Mouse (Mus musculus) adrenal gland (tissue): ENCODE data around the gene Tmprss7.

Experiments used
- intact Hi-C: fragments of 180-260 bp; cut with DNase I; formaldehyde crosslinking; loops from one replicate; pipeline ENCODE4 v1.15.1; 2025

Tmprss7 gene

DNA sequence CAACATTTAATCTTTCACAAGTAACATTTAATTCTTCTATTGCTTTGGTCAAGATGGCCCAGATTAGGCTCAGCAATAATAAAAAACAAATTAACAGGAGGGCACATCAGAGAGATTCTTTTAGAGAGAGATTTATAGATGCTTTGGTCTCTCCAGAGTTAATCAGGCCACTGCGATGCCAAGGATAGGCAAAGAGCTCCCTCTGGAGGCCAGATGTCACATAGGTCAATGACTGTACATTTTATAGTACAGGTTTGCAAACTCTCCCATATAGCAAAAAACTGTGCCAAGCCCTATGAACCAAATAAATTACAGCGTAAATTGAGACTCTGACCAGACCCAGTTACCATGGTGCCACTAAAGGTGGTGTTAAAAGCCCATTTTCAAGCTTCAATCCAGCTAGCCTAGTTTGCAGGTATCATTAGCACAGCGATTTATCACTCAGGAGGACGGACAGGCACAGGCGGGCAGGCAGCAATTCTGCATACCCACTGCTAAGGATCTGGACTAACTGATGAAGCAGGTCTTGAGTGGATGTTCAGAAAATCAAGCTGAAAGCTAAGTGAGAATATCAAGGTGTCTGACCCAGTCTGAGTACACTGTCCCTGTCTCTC is 63.0 kb downstream of the Tmprss7 start:
- intact Hi-C loops: loop anchor here (2.0 to 5.0 kb wide), 2 partner anchors 48 to 438 kb away; no protein-coding TSS in a partner anchor

DNA sequence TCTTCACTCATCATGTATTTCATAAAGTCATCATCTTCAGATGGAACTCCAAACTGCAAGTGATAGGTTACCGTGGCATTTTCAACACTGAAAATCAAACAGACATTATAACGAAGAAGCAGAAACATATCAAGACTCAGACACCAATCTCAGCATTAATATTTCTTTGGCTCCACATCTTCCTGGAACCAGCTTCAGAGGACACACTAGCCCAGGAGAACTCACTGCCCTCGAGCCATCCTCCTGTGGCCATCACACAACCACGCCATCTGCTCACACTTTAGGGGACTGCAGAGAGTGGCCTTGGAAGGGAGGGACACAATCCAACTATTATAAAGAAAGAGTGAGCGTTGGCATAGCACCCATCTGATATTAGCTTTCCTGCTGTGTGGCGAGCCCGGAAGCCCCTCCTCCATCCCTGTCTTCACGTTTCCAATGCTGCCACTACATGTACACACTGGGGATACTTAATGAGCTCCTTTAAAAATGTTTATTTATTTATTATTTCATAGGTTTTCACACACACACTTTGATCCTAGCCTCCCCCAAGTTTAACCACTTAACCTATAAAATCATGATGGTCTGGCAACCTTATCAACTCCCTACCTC is 63.9 kb downstream of the Tmprss7 start:
- intact Hi-C loops: loop anchor here (2.0 to 5.0 kb wide), 2 partner anchors 47 to 437 kb away; no protein-coding TSS in a partner anchor

DNA sequence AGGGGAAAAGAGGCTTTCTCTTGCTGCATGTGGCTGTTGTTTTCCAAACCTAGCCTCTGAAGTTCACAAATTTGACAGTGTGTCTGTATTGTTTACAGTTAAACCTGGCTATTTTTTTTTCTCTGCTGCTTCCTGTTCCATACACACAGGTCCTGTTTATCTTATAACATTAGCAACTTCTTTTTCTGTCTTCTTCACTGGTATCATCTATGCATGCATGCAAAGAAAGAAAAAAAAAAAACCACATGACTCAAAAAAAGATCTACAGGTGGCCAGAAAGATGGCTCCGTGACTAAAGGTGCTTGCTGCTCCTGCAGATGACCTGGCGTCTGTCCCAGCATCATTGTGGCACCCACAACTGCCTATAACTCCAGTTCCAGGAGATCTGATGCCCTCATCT is 68.1 kb downstream of the Tmprss7 start:
- intact Hi-C loops: no loop called here

DNA sequence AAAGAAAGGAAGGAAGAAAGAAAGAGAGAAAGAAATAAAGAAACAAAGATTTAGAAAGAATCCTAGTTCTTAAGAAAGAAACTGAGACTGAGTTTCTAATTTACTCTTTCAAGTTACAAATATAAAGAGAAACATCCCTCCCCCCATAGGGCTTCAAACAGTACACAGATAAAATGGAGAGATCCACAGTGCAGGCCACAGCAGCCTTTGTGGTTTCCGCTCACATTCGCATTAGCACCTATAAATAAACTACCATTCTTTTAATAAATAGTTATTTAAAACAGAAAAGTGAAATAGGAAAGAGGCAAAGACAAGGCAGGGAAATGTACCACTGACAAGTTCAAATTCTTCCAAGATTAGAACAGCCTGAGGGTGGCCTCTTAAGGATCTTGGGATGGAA is 68.7 kb downstream of the Tmprss7 start:
- intact Hi-C loops: no loop called here

DNA sequence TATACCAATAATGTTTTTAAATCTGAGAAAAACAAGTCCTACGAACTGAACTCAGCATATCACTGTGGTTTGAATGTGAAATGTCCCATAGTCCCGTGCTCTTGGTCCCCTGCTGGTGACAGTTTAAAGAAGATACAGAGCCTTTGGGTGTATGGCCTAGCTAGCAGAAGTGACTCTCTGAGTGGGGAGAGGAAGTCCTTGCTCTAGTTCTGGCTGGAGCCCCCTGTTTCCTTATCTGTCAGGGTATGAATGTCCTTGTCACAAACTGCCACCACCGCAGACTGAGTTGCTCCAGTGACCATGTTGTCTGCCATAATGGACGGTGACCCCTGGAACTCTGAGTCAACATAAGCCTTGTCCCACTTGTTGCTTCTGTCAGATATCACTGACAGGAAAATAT is 70.2 kb downstream of the Tmprss7 start:
- intact Hi-C loops: no loop called here

DNA sequence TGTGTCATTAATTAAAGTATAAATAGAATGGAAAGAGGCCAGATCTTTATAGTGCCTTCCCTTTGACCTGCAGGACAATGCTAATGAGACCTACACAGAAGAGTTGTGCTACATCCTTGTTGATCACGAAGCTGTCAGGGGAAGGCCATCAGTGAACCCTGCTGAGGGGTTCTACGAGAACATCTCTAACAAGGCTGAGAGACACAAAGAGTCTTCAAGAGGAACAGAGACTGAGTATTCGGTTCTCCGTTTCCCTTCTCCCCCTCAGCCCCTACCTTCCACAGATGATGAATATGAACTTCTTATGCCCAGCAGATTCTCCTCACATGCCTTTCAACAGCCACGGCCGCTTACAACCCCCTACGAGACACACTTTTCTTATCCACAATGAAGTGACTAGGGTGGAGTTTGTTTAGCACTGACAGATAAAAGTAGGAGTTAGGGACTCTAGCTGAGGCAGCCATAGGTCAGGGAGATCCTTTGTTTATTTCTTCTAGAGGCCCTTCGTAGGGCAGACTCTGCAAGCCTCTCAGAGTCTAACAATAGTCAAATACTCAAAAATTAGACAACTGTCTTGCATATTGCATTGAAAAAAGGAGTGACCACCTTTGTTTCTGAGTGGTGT is 73.6 kb downstream of the Tmprss7 start:
- intact Hi-C loops: loop anchor here (10.0 kb wide), 1 partner anchor 55 kb away; no protein-coding TSS in a partner anchor

DNA sequence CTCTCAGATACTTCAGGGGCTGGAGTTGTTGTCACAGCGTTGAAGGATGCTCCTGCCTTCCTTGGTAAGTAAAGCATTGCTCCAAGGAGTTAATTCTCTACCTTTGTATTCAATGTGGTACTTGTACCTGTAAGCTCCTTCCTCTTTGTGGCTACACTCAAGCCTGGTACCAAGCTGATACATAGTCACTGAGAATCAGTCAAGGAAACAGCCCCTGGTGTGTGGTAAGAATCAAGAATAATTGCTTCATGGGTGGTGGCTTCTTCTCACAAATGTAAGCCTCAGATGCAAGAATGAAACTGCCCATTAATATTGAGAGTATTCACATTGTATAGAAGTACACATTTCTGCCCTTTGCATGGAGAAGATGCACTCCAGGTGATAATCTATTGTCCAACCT is 77.5 kb downstream of the Tmprss7 start:
- intact Hi-C loops: loop anchor here (10.0 kb wide), 1 partner anchor 59 kb away; no protein-coding TSS in a partner anchor

DNA sequence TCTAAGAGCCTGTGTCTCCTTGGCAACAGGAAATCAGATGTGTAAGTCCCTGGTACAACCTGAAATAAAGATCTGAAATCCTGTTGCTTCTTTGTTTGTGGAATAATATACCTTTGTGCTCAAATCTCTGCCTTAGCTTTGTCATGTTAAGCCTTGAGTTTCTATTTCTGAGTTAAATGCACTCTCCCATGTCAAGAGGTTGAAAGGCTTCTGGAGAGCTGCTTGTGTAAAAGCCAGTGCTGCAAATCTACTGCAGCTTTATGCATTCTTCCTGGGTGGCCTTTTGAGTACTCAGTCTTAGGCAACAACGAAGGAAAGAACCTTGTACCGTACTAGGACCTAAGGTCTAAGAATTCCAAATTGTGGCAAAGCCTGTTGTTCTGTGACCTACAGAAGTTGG is 80.2 kb downstream of the Tmprss7 start:
- intact Hi-C loops: loop anchor here (10.0 kb wide), 1 partner anchor 62 kb away; no protein-coding TSS in a partner anchor

DNA sequence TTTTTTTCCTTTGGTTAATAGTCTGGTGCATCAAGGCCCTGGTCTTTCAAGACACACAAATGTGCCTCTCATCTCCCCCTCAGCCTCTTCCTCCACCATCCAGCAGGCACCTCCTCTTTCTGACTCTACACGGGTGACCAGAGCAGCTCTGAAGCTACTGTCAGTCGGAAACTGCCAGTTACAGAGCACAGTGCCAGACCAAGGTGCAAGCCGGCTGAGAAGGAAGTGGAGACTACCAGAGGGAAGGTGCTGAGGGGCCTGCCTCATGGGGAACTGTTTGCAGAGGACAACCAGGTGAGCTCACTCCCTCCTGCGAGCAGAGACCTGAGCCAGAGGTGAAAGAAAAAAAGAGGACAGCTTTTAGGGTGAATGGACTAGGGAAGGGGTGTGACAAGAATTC is 83.2 kb downstream of the Tmprss7 start, which contains the start of gene Gcsam:
Gcsam (plus strand) TSS at position 114 of the 400 bp plus-strand sequence.
- intact Hi-C loops: loop anchor here (10.0 kb wide), 1 partner anchor 65 kb away; no protein-coding TSS in a partner anchor

DNA sequence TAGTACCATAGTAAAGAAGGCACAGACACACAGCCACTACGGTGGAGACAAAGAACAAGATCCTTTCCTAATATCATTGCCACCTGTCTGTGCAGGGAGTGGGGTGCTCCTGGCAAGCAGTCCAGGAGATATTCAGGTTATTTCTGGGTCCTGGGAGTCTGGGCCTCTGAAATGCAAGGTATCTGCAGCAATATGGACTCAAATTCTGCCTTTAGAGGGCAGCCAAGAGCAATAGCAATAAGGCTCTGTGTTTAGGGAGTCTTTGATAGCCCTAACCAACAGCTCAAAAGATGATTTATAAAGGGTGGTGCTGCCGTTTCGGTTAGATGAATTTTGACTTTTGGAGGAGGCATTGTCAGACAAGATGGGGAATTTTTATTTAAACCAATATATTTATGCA is 84.2 kb downstream of the Tmprss7 start:
- intact Hi-C loops: loop anchor here (5.0 kb wide), 1 partner anchor 412 kb away; no protein-coding TSS in a partner anchor

DNA sequence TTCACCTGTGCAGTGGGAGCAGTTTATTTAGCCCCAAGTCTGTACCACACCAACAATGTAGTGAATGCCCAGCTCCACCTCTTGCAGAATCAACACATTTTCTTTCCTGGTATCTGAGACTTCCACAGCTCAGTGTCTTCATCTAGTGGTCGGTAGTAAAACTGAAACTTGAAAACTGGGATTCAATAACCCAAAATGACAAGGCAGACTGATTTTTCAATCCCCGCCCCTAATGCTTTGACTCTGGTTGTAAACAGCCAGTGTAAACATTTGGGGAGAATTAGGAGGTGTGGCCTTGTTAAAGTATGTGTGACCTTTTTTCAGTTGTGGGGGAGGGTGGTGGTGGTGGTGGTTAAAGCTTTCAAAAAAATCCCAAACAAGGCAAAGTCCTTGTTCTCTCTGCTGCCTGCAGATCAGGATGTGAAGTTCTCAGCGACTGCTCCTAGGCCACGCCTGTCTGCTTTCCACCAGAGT is 84.9 kb downstream of the Tmprss7 start:
- intact Hi-C loops: loop anchor here (5.0 kb wide), 1 partner anchor 411 kb away; no protein-coding TSS in a partner anchor
